Mouse (Mus musculus): ENCODE results near the gene Aplp1.

DNA sequence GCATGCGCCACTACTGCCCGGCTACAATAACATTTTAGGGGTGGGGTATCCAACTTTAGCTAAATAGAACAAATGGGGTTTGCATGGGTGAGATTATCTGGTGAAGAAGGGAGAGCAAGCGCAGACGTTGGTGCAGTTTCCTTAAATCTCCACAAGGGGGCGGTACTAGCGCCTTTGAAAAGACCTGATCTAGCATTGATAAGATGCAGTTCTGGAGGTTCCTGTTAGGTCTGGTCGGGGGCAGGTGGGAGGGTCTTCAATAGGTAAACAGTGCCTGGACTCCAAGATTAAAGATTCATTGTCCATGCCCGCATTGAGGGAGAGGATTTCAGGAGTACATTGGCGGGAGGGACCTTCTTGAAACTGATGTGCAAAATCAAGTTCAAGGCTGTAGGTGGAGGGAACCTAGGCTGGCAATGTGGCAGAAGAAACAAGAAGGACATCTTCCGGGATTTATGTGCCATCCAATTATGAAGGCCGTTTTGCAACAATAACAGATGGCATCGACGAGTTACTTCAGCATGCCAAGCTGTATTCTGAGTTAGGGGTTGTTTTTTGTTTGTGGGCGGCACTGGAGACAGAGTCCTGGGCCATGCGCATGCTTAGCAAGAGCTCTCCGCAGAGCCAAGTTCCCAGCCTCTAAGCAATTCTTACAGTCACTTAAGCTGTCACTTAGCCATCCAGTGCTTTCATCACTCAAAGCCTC is 45.1 kb upstream of the Aplp1 start:
- no peak for TF ChIP-seq CTCF (IDR thresholded peaks at IDR 0.05; ENCODE audit: borderline replicate concordance, control insufficient read depth, extremely low read depth, insufficient read depth, low read length, poor library complexity)
- TF ChIP-seq POLR2A (IDR thresholded peaks at IDR 0.05; ENCODE audit: control insufficient read depth, extremely low read depth, insufficient read depth, low read length, poor library complexity) = no peak
